In the genomic region with DNA sequence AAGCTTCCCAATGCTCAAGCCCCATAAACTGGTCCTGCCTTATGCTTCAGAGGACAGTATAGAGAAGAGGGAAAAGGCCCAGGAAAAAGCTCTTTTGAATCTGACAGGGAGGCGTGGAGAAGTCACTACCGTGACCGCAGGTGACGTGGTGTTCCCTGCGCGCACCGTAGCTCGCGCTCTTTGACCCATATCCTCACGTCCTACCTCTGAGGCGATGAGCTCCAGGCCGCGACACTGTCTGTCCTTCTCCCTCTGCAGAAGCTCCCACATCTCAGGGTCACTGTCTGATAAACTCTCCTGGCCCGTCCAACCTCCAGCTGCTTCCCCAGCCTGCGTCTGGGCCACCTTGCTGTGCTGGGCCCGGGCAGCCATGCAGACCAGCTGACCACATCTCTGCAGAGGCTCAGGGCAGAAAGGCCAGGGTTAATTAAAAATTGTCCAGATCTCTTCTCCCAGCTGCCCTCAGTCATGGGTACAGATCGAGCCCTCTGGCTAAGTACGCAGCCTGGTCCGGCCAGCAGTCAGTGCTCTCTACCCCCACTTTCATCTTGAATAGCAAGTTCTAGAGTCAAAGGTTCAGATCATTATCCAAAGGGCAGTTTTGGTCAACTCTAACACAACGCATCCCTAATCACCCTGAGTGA, we compare ENCODE assay signal across 9 mouse cellular contexts. TPM values are rescaled to one million over a fixed set of nuclear protein-coding genes. Genes with fewer than 3 reads are reported as not detected.
DNase-seq lines count a peak whose midpoint lies in the region; ATAC-seq and TF ChIP-seq lines count a peak whose summit lies in the region.
"Had no signal": no experiment of that assay in that cellular context is flagged by ENCODE, and none has a peak within 500 bp of the region (broad histone marks: within the 10 kb centered on the region; RNA-seq: fewer than 3 reads in every experiment).

No protein-coding gene starts in this region.

- no peak for ATAC-seq in heart, embryonic 11.5 days (replicated peaks; ENCODE audit: insufficient number of reproducible peaks, low FRiP score, low TSS enrichment)
- no peak for ATAC-seq in intestine, embryonic 15.5 days

- intact Hi-C loops in left cerebral cortex, adult 2 months (cut with DNase I) = loop anchor here (10.0 kb wide), 1 partner anchor 494 kb away; the partner anchor contains the start of gene Prim1

- peak overlapping the region; percentile 56; the same call in 1 of the 2 replicates for H3K9ac ChIP-seq in heart, embryonic 11.5 days (ENCODE audit: low read depth, low read length)
- peak overlapping the region; percentile 52 for H3K9ac ChIP-seq in intestine, embryonic 15.5 days

- no peaks in the 10 kb centered on the region for H3K9me3 ChIP-seq in heart, embryonic 11.5 days (replicated peaks; ENCODE audit: control insufficient read depth, low read length)
- H3K9me3 ChIP-seq in intestine, embryonic 15.5 days = no peaks in the 10 kb centered on the region

- no peak overlapping the region for H3K27ac ChIP-seq in heart, embryonic 11.5 days (ENCODE audit: low read depth, low read length)
- no peak overlapping the region for H3K27ac ChIP-seq in bone marrow, adult 2 months (ENCODE audit: control insufficient read depth, insufficient read depth, low read depth, low read length, poor library complexity)
- no peak overlapping the region for H3K27ac ChIP-seq in intestine, embryonic 15.5 days
- H3K27ac ChIP-seq in macrophage = no peak overlapping the region
- H3K27ac ChIP-seq in left cerebral cortex, adult 2 months = no peak overlapping the region

- peaks cover 34% of the 10 kb centered on the region for H3K27me3 ChIP-seq in heart, embryonic 11.5 days (ENCODE audit: control insufficient read depth, insufficient read depth, low read length)
- H3K27me3 ChIP-seq in intestine, embryonic 15.5 days (replicated peaks) = peaks cover 23% of the 10 kb centered on the region

- DNase-seq in heart, adult 8-10 months (ENCODE audit: low spot score) = no peak
- no peak for DNase-seq in c-Kit-positive CD71-positive TER-119-positive erythroid progenitor cells, embryonic 14.5 days (ENCODE audit: low spot score)
- DNase-seq in left cerebral cortex, adult 2 months (ENCODE audit: extremely low spot score in 1 of 2, low spot score in 2 of 2) = no peak
- DNase-seq in ovary, postnatal 14 days (ENCODE audit: low spot score) = no peak

- no peaks in the 10 kb centered on the region for H3K79me2 ChIP-seq in macrophage (ENCODE audit: inconsistent target)

- H3K4me1 ChIP-seq in heart, embryonic 11.5 days (ENCODE audit: control insufficient read depth, insufficient read depth, low read length) = peaks cover 25% of the 10 kb centered on the region
- H3K4me1 ChIP-seq in bone marrow, adult 2 months (ENCODE audit: control insufficient read depth, insufficient read depth, low read length) = no peaks in the 10 kb centered on the region; the same call in 1 of the 2 replicates
- peaks cover 40% of the 10 kb centered on the region for H3K4me1 ChIP-seq in intestine, embryonic 15.5 days (replicated peaks)

- no peak for TF ChIP-seq CTCF in bone marrow, adult 2 months (IDR thresholded peaks at IDR 0.05; ENCODE audit: control insufficient read depth, insufficient read depth, low read length)
- TF ChIP-seq CTCF in left cerebral cortex, adult 2 months (IDR thresholded peaks at IDR 0.05) = no peak

- H3K36me3 ChIP-seq in heart, embryonic 11.5 days (ENCODE audit: control insufficient read depth, insufficient read depth, low read length) = peaks cover 8% of the 10 kb centered on the region; the same call in 1 of the 2 replicates
- peaks cover 24% of the 10 kb centered on the region for H3K36me3 ChIP-seq in intestine, embryonic 15.5 days
- H3K36me3 ChIP-seq in macrophage (ENCODE audit: inconsistent target) = no peaks in the 10 kb centered on the region; the same call in 1 of the 2 replicates

- H3K4me2 ChIP-seq in heart, embryonic 11.5 days = peak overlapping the region; percentile 75
- peak overlapping the region; percentile 81 for H3K4me2 ChIP-seq in intestine, embryonic 15.5 days (replicated peaks)

- no peak for TF ChIP-seq POLR2A in bone marrow, adult 2 months (IDR thresholded peaks at IDR 0.05; ENCODE audit: borderline replicate concordance, control insufficient read depth, low read depth, low read length)

- WGBS in heart, embryonic 11.5 days (ENCODE audit: insufficient replicate concordance) = 81% methylated on average over 20 of the region's 20 CpGs
- 86% methylated on average over 20 of the region's 20 CpGs for WGBS in bone marrow, adult 2 months
- 85% methylated on average over 20 of the region's 20 CpGs for WGBS in intestine, embryonic 15.5 days
- WGBS in macrophage (ENCODE audit: missing documents) = 97% methylated on average over 20 of the region's 20 CpGs

- peak overlapping the region; percentile 55 for H3K4me3 ChIP-seq in heart, embryonic 11.5 days (ENCODE audit: low read depth, low read length)
- peak overlapping the region; percentile 9 for H3K4me3 ChIP-seq in bone marrow, adult 2 months (replicated peaks; ENCODE audit: control insufficient read depth, low read depth, low read length)
- peak overlapping the region; percentile 57 for H3K4me3 ChIP-seq in intestine, embryonic 15.5 days (replicated peaks)
- peak overlapping the region; percentile 68 for H3K4me3 ChIP-seq in macrophage (ENCODE audit: inconsistent target)
- no peak overlapping the region for H3K4me3 ChIP-seq in left cerebral cortex, adult 2 months

RNA-seq across cellular contexts. Expression of gene Shmt2, which starts 1.4 kb away (rescaled TPM):
- 71.3 and 82.7 TPM in 2 replicates for polyA plus RNA-seq in heart, embryonic 11.5 days (2014; fragmentation: Nextera tagmentation; extraction: Ambion mirVana)
- 10 to 100 TPM; 41.6 to 48.4 (median 44.5) TPM for total RNA-seq in heart, adult 8-10 months (2022)
- polyA plus RNA-seq in bone marrow, adult 2 months (2011; ENCODE audit: insufficient read depth, insufficient read length, low replicate concordance, missing spikeins) = 36.7 and 39.9 TPM in 2 replicates
- polyA plus RNA-seq in intestine, embryonic 15.5 days (2015; fragmentation: Nextera tagmentation; extraction: Ambion mirVana) = 147 and 149 TPM in 2 replicates
- 10 to 100 TPM in 19 of 26 experiments, 1 to 10 TPM in 7; 3.9 to 38.4 (median 20.7) TPM for total RNA-seq in macrophage (2018; cell fraction: chromatin; rRNA removed)
- 10 to 100 TPM in 25 of 26 experiments, 1 to 10 TPM in 1; 9.3 to 16.3 (median 14.4) TPM for total RNA-seq in macrophage (2018; cell fraction: cytosol; rRNA removed)
- total RNA-seq in macrophage (2018; cell fraction: nucleus; rRNA removed) = 10 to 100 TPM in 19 of 26 experiments, 1 to 10 TPM in 7; 3.7 to 40.0 (median 16.5) TPM
- polyA plus RNA-seq in macrophage (2018) = 14.8 to 30.5 TPM (median 16.0 TPM) in 3 replicates
- total RNA-seq in left cerebral cortex, adult 2 months (2021) = 10 to 100 TPM; 24.1 to 26.0 TPM

RNA-seq across cellular contexts. Expression of gene Ndufa4l2, which starts 6.1 kb away (rescaled TPM):
- polyA plus RNA-seq in heart, embryonic 11.5 days (2014; fragmentation: Nextera tagmentation; extraction: Ambion mirVana) = 10.1 and 13.9 TPM in 2 replicates
- 10 to 100 TPM; 17.2 to 26.5 (median 21.6) TPM for total RNA-seq in heart, adult 8-10 months (2022)
- not detected in 2 replicates for polyA plus RNA-seq in bone marrow, adult 2 months (2011; ENCODE audit: insufficient read depth, insufficient read length, low replicate concordance, missing spikeins)
- 52.7 and 53.8 TPM in 2 replicates for polyA plus RNA-seq in intestine, embryonic 15.5 days (2015; fragmentation: Nextera tagmentation; extraction: Ambion mirVana)
- total RNA-seq in macrophage (2018; cell fraction: chromatin; rRNA removed) = 1 to 10 TPM in 1 of 26 experiments, not detected in 25; 1.9 TPM
- total RNA-seq in macrophage (2018; cell fraction: cytosol; rRNA removed) = not detected
- total RNA-seq in macrophage (2018; cell fraction: nucleus; rRNA removed) = not detected
- polyA plus RNA-seq in macrophage (2018) = not detected in 3 replicates
- 1 to 10 TPM; 4.2 to 5.6 TPM for total RNA-seq in left cerebral cortex, adult 2 months (2021)
- polyA plus RNA-seq: CD4-positive, CD25-positive, alpha-beta regulatory T cell, adult 4 months had no signal

RNA-seq across cellular contexts. Expression of gene Nxph4, which starts 13.5 kb away (rescaled TPM):
- 0.21 and 0.33 TPM in 2 replicates for polyA plus RNA-seq in heart, embryonic 11.5 days (2014; fragmentation: Nextera tagmentation; extraction: Ambion mirVana)
- total RNA-seq in heart, adult 8-10 months (2022) = under 1 TPM; 0.22 to 0.66 (median 0.50) TPM
- polyA plus RNA-seq in bone marrow, adult 2 months (2011; ENCODE audit: insufficient read depth, insufficient read length, low replicate concordance, missing spikeins) = not detected in 2 replicates
- polyA plus RNA-seq in intestine, embryonic 15.5 days (2015; fragmentation: Nextera tagmentation; extraction: Ambion mirVana) = 4.9 and 5.7 TPM in 2 replicates
- not detected for total RNA-seq in macrophage (2018; cell fraction: chromatin; rRNA removed)
- total RNA-seq in macrophage (2018; cell fraction: cytosol; rRNA removed) = not detected
- under 1 TPM in 2 of 26 experiments, not detected in 24; 0.48 to 0.69 TPM for total RNA-seq in macrophage (2018; cell fraction: nucleus; rRNA removed)
- not detected in 3 replicates for polyA plus RNA-seq in macrophage (2018)
- 1 to 10 TPM; 5.4 to 5.5 TPM for total RNA-seq in left cerebral cortex, adult 2 months (2021)
- polyA plus RNA-seq: CD4-positive, CD25-positive, alpha-beta regulatory T cell, adult 4 months had no signal

RNA-seq across cellular contexts. Expression of gene Stac3, which starts 19.4 kb away (rescaled TPM):
- 0.24 and 0.30 TPM in 2 replicates for polyA plus RNA-seq in heart, embryonic 11.5 days (2014; fragmentation: Nextera tagmentation; extraction: Ambion mirVana)
- 1 to 10 TPM in 1 of 4 experiments, under 1 TPM in 2, not detected in 1; 0.66 to 1.5 (median 0.76) TPM for total RNA-seq in heart, adult 8-10 months (2022)
- 2.4 and 5.0 TPM in 2 replicates for polyA plus RNA-seq in bone marrow, adult 2 months (2011; ENCODE audit: insufficient read depth, insufficient read length, low replicate concordance, missing spikeins)
- polyA plus RNA-seq in intestine, embryonic 15.5 days (2015; fragmentation: Nextera tagmentation; extraction: Ambion mirVana) = 0.41 and 0.74 TPM in 2 replicates
- 10 to 100 TPM in 19 of 26 experiments, 1 to 10 TPM in 7; 2.8 to 52.1 (median 14.7) TPM for total RNA-seq in macrophage (2018; cell fraction: chromatin; rRNA removed)
- total RNA-seq in macrophage (2018; cell fraction: cytosol; rRNA removed) = 1 to 10 TPM in 2 of 26 experiments, under 1 TPM in 20, not detected in 4; 0.05 to 1.7 (median 0.33) TPM
- total RNA-seq in macrophage (2018; cell fraction: nucleus; rRNA removed) = 10 to 100 TPM in 5 of 26 experiments, 1 to 10 TPM in 20, under 1 TPM in 1; 0.72 to 21.7 (median 7.4) TPM
- 0.09 to 0.59 TPM in 2 of 3 replicates, not detected in the other for polyA plus RNA-seq in macrophage (2018)
- total RNA-seq in left cerebral cortex, adult 2 months (2021) = 1 to 10 TPM; 2.6 to 9.9 TPM

Comparison
In these comparisons a context has a peak if more than half of its experiments do, and no peak if none do; other contexts are left out.
1. RNA of gene Ndufa4l2, which starts 6.1 kb away (polyA plus RNA-seq): 52.7 to 53.8 TPM in intestine, embryonic 15.5 days and 10.1 to 13.9 TPM in heart, embryonic 11.5 days; not detected in bone marrow, adult 2 months and not detected in macrophage; every median in the first group is over 10 times any median in the second.